In the genomic region with DNA sequence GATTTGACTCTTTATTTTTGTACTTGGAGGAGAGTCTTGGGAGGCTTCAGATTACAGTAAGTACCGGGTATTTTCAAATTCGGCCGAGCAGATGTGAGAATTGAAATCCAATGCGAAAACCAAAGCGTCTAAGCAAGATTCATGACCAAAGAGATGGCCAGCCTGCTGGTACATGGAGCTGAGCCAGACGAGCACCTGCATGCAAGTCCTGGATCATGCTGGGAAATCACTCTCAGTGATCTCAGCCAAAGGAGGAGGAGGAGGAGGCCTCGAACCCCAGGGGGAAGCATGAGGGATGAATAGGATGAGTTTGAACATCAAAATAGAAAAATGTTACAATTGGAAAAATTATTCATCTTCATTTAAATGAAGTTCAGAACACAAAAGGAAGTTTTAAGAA, we compare ENCODE assay signal across 12 mouse cellular contexts.
"Had no signal": no experiment of that assay in that cellular context is flagged by ENCODE, and none has a peak within 500 bp of the region (broad histone marks: within the 10 kb centered on the region; RNA-seq: fewer than 3 reads in every experiment).

No protein-coding gene starts in this region.

- ATAC-seq: midbrain, embryonic 15.5 days had no signal

- H3K27ac ChIP-seq: limb, embryonic 13.5 days; liver, embryonic 14.5 days; midbrain, embryonic 15.5 days; neural tube, embryonic 12.5 days had no signal

- H3K4me1 ChIP-seq: limb, embryonic 13.5 days; midbrain, embryonic 15.5 days; neural tube, embryonic 12.5 days had no signal

- H3K4me2 ChIP-seq: limb, embryonic 13.5 days; midbrain, embryonic 15.5 days; neural tube, embryonic 12.5 days had no signal

- H3K9me3 ChIP-seq: limb, embryonic 13.5 days; midbrain, embryonic 15.5 days; neural tube, embryonic 12.5 days had no signal

- H3K27me3 ChIP-seq: midbrain, embryonic 15.5 days; neural tube, embryonic 12.5 days had no signal

- H3K9ac ChIP-seq: limb, embryonic 13.5 days; liver, embryonic 14.5 days; midbrain, embryonic 15.5 days; neural tube, embryonic 12.5 days had no signal

- H3K36me3 ChIP-seq: limb, embryonic 13.5 days; midbrain, embryonic 15.5 days; neural tube, embryonic 12.5 days had no signal

- DNase-seq: kidney, postnatal 10 days; layer of hippocampus, adult 9-11 months; layer of hippocampus, postnatal 36 days; left cerebral cortex, postnatal 4 days; lung, adult 18-20 months; lung, postnatal 36 days; thymus, adult 18-20 months; thymus, postnatal 25 days had no signal

- H3K4me3 ChIP-seq: limb, embryonic 13.5 days; midbrain, embryonic 15.5 days; neural tube, embryonic 12.5 days had no signal
